Mouse (Mus musculus) stomach, postnatal 0 days (tissue): ENCODE data around the gene Cry2. TPM values are rescaled to one million over a fixed set of nuclear protein-coding genes. Genes with fewer than 3 reads are reported as not detected.
"Not testable (repeated sequence)": the region's sequence is repeated elsewhere in the genome, so short reads cannot be mapped to it uniquely, and the experiment has no call there.

Experiments used
- ATAC-seq: fragments of 200-750 bp; cut with Nextera tagmentation; 2 replicates; pipeline ENCODE4 v1.8.0; 2017; ENCODE audit not compliant: low FRiP score, low TSS enrichment
- DNase-seq: peaks from one replicate; pipeline ENCODE4 v3.0.0-alpha.2; 2016; ENCODE audit warnings: low spot score
- H3K27ac ChIP-seq: fragments of 300-500 bp; sonication (generic); replicated peaks from 2 replicates; pipeline ENCODE4 v1.5.1; 2014; ENCODE audit warnings: mild to moderate bottlenecking, control low read depth
- H3K27me3 ChIP-seq: fragments of 300-500 bp; sonication (generic); 2 replicates; pipeline ENCODE4 v1.6.1; 2014; ENCODE audit warnings: low read length; ENCODE audit not compliant: control insufficient read depth, insufficient read depth
- H3K36me3 ChIP-seq: fragments of 300-500 bp; sonication (generic); 2 replicates; pipeline ENCODE4 v1.6.1; 2014; ENCODE audit warnings: low read length, mixed read lengths; ENCODE audit not compliant: control insufficient read depth, insufficient read depth
- H3K4me1 ChIP-seq: fragments of 300-500 bp; sonication (generic); replicated peaks from 2 replicates; pipeline ENCODE4 v1.6.1; 2014; ENCODE audit warnings: antibody characterized with exemption; ENCODE audit not compliant: control insufficient read depth, insufficient read depth
- H3K4me2 ChIP-seq: fragments of 300-500 bp; sonication (generic); replicated peaks from 2 replicates; pipeline ENCODE4 v1.6.1; 2014; ENCODE audit warnings: low read depth, mild to moderate bottlenecking, control low read depth, moderate library complexity
- H3K4me3 ChIP-seq: fragments of 300-500 bp; sonication (generic); 2 replicates; pipeline ENCODE4 v1.5.1; 2014; ENCODE audit warnings: low read depth, low read length, control low read depth
- H3K9ac ChIP-seq: fragments of 300-500 bp; sonication (generic); 2 replicates; pipeline ENCODE4 v1.6.1; 2014; ENCODE audit warnings: mild to moderate bottlenecking, low read length, control low read depth, mixed read lengths
- H3K9me3 ChIP-seq: fragments of 300-500 bp; sonication (generic); 2 replicates; pipeline ENCODE4 v1.6.1; 2016; ENCODE audit warnings: low read length; ENCODE audit not compliant: control insufficient read depth
- CTCF ChIP-seq: IDR thresholded peaks from 2 replicates; pipeline ENCODE4 v1.5.1; 2016; ENCODE audit warnings: antibody characterized with exemption, low read depth, mild to moderate bottlenecking, moderate library complexity
- EP300 ChIP-seq: optimal IDR thresholded peaks from 2 replicates; pipeline ENCODE3; 2016; ENCODE audit warnings: antibody characterized with exemption
- WGBS: fragments of 180-500 bp; shearing (Covaris S2); extraction: QIAGEN DNeasy Blood & Tissue Kit; methylation state at CpG from one replicate; pipeline ENCODE4 v1.1.7; 2014; 5-methylcytosine and 5-hydroxymethylcytosine counted together
- polyA plus RNA-seq: library from polyadenylated mRNA; unstranded; fragments of >200 nt; fragmentation: Nextera tagmentation; extraction: Ambion mirVana; gene quantifications from 2 replicates; pipeline ENCODE4 v1.2.1, GENCODE M21; 2015

The Cry2 gene
- polyA plus RNA-seq, result 14.8 and 17.3 TPM in 2 replicates

DNA sequence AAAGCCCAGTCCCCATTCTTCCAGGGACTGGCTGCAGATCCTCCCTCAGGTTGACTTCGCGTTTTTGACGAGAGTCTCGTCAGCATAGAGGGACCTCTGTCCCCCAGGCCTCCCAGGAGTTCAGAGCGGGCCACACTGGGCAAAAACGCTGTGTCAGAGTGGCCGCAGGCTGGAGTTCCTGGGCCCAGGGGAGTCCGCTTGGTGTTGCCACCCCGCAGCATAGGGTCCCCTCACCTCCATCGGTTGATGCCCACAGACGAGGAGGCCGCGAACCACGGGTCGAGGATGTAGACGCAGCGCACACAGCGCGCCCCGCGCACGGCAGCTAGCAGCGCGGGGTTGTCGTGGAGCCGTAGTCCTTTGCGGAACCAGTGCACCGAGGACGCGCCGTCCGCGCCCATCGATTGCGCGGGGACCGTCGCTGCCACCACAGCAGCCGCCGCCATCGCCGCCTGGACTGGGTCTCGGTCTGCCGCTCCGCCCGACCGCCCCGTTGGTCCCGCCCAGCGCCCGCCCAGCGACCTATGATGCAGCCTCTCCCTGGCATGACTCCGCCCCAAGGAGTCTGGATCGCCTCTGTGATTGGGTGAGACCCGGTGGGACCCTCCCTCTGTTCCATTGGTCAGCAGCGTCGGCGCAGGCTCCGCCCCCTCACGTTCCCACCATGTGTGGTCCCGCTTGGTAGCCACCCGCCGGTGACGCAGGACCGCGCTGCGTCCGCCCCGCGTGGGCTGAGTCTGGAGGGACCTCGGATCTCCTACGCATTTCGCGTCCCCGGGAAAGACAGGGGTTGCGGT lies at the start of gene Cry2:
Gene Cry2 (minus strand): TSS at position 466 of the 797 bp plus-strand sequence.
- peak within 1 kb of the TSS; percentile 93 for H3K27ac ChIP-seq
- peak; percentile 100 for DNase-seq
- peak within 1 kb of the TSS; percentile 90 for H3K4me3 ChIP-seq
- no peaks in the 10 kb centered on the region for H3K9me3 ChIP-seq
- TF ChIP-seq CTCF, result no peak
- TF ChIP-seq EP300, result no peak
- no peaks in the 10 kb centered on the region for H3K27me3 ChIP-seq
- H3K4me2 ChIP-seq, result peak within 1 kb of the TSS; percentile 80
- WGBS, result under 1% methylated on average over 76 of the region's 76 CpGs
- peak; percentile 95 for ATAC-seq
- no peaks in the 10 kb centered on the region for H3K36me3 ChIP-seq
- peak within 1 kb of the TSS; percentile 93 for H3K9ac ChIP-seq
- H3K4me1 ChIP-seq, result peaks cover 23% of the 10 kb centered on the region

DNA sequence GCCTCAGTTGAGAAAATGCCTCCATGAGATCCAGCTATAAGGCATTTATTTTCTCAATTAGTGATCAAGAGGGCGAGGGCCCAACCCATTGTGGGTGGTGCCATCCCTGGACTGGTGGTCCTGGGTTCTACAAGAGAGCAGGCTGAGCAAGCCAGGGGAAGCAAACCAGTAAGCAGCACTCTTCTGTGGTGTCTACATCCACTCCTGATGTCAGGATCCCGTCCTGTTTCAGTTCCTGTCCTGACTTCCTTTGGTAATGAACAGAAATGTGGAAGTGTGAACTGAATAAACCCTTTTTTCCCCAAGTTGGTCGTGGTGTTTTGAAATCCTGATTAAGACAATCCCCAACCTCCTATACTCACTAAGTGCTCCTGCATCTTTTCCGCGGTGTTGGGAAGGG lies 49.7 kb upstream of the Cry2 start:
- Histone ChIP-seq H3K9ac (no peak overlapping the region), H3K4me1 (no peaks in the 10 kb centered on the region), H3K27ac (no peak overlapping the region), H3K4me3 (no peak overlapping the region), H3K4me2 (no peak overlapping the region), H3K27me3 (no peaks in the 10 kb centered on the region), H3K36me3 (no peaks in the 10 kb centered on the region), H3K9me3 (no peaks in the 10 kb centered on the region)
- no peak for TF ChIP-seq EP300
- no peak for TF ChIP-seq CTCF
- 47% methylated on average over 5 of the region's 5 CpGs for WGBS
- DNase-seq (no peak), ATAC-seq (no peak)

DNA sequence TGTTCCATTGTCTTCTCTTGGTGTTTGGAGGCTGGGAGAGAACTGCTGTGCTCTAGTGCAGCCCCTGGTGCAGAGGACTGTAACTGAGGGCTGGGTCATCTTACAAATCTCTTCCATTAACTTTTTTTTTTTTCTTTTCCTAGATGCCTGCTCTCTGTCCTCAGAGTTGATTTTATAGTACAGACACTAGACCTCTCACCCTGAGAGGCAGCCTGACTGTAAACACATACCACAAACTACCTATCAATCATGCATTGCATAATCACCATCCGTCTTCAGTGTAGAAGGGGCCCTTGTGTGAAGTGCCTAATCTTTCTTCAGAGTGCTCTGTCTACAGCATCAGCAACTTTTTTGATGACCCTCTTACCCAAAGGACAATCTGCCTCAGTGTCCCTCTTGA lies 48.7 kb upstream of the Cry2 start:
- no peak overlapping the region for H3K4me2 ChIP-seq
- no peak overlapping the region for H3K27ac ChIP-seq
- no peak overlapping the region for H3K9ac ChIP-seq
- no peaks in the 10 kb centered on the region for H3K27me3 ChIP-seq
- no peaks in the 10 kb centered on the region for H3K36me3 ChIP-seq
- ATAC-seq (no peak), DNase-seq (no peak)
- TF ChIP-seq EP300 (no peak), CTCF (peak; percentile 27; the same call in 1 of the 2 replicates)
- WGBS, result 16% methylated on average over 1 of the region's 1 CpGs
- H3K9me3 ChIP-seq, result no peaks in the 10 kb centered on the region
- no peak overlapping the region for H3K4me3 ChIP-seq
- no peaks in the 10 kb centered on the region for H3K4me1 ChIP-seq

DNA sequence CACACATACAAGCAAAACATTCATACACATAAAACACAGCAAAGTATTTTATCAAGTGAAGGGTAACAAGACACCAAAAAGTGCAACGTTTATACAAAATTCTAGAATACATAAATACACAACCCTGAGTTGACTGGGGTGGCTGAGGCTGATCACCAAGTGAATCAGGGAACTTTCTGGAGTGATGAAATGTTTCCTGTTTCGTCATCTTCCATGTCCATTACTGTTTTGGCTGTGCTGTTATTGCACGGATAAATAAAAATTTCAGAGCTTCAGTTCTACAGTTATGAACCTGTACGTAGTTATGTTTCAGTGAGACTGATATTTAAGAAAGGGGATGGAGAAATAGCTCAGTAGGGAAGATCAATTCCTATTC lies 44.5 kb upstream of the Cry2 start:
- no peak overlapping the region for H3K4me3 ChIP-seq
- H3K4me1 ChIP-seq, result no peaks in the 10 kb centered on the region
- TF ChIP-seq EP300 (no peak), CTCF (no peak)
- no peak for ATAC-seq
- 65% methylated on average over 4 of the region's 4 CpGs for WGBS
- H3K9ac ChIP-seq, result no peak overlapping the region
- H3K36me3 ChIP-seq, result no peaks in the 10 kb centered on the region
- H3K9me3 ChIP-seq, result no peaks in the 10 kb centered on the region
- H3K4me2 ChIP-seq, result no peak overlapping the region
- no peak for DNase-seq
- no peaks in the 10 kb centered on the region for H3K27me3 ChIP-seq
- H3K27ac ChIP-seq, result no peak overlapping the region

DNA sequence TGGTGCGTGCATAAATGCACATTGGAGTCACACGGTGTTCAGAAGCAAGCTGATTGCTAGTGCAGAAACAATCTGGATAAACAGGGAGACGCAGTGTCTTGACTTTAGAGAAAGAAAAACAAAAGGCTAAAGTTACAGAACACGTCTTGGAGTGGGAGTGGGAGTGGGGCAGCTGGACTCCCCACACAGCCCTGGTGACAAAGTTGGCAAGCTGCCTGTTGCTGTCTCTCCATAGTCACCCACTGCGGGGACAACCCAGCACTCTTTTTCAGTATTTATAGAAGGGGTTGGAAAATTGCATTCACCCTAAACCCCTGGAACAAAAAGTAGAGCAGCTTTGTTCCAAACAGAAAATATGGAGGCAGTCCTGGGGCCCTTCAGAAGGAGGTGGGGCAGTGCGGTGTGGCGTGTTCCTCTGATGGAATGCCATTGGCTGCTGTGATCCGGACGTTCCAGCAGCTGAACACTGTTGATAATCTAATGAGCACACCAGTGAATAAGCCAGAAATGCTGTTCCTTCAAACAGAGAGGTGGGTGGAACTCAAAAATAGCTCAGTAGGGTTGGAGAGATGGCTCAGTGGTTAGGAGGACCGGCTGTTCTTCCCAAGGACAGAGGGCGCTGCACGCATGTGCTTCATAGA lies 43.9 kb upstream of the Cry2 start:
- Histone ChIP-seq H3K27me3 (no peaks in the 10 kb centered on the region), H3K9me3 (no peaks in the 10 kb centered on the region), H3K9ac (no peak overlapping the region), H3K4me1 (no peaks in the 10 kb centered on the region), H3K4me3 (no peak overlapping the region), H3K4me2 (no peak overlapping the region), H3K36me3 (no peaks in the 10 kb centered on the region), H3K27ac (peak overlapping the region; percentile 73)
- DNase-seq (no peak), ATAC-seq (peak; percentile 61; the same call in 1 of the 2 replicates)
- WGBS, result 45% methylated on average over 12 of the region's 12 CpGs
- TF ChIP-seq EP300, result no peak
- TF ChIP-seq CTCF, result 0 out of 2 replicates have a peak, but pooled peaks have one; percentile 20

DNA sequence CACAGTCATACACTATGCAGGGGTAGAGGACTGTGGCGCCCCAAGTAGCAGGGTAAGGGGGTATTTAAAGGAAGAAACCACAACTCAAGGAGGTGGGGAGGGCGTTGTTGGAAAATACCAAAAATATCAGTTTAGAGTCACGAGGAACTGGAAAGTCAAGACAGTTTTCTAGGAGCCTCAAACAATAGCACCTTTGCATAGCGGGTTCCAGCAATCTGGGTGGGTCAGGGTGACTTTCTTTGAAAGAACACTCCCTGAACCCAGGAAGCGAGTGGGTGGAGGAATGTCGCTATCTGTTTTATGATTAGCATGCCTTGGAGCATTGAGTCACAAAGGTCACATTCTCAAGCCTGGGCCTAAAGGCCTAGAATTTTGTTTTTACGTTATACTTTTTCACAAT lies 42.7 kb upstream of the Cry2 start:
- not testable (repeated sequence) for H3K4me1 ChIP-seq, H3K4me2 ChIP-seq, H3K27ac ChIP-seq, H3K27me3 ChIP-seq, H3K9me3 ChIP-seq, DNase-seq, ATAC-seq, H3K36me3 ChIP-seq, H3K4me3 ChIP-seq, H3K9ac ChIP-seq
- WGBS, result 61% methylated on average over 7 of the region's 7 CpGs
